Mouse (Mus musculus): ENCODE results near the gene Kdm7a.

DNA sequence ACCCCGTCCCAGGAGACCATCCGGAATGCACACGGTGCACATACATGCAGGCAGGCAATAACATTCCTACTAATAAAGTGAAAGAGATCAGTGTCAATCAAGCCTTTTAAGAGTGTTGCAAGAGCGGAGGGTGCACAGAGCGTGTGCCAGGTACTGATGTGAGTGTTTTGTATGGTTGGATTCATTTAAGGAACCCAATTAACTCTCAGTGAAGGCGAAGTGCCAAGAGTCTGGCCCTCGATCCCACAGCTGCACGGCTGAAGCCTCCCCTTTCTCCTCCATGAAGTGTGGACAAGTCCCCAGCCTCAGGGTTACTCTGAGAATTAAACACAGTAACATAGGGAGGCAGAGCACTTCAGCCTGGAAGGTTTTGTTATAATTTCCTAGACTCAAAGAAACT is 48.7 kb upstream of the Kdm7a start:
- no peak for TF ChIP-seq CTCF (IDR thresholded peaks at IDR 0.05; ENCODE audit: low read depth, low read length)
- no peak for TF ChIP-seq POLR2A (IDR thresholded peaks at IDR 0.05; ENCODE audit: extremely low read depth, insufficient read depth, low read length)
